Mouse (Mus musculus) ovary, postnatal 36 days (tissue): ENCODE results near the gene Fam129a.

Source experiments
- DNase-seq: peaks from one replicate; pipeline ENCODE4 v3.0.0; 2022; ENCODE audit warnings: low spot score, mixed read lengths

The Fam129a gene

GRCm38 (mm10) chr1:151626631-151627030 is 55.6 kb downstream of the Fam129a start:
- no peak for DNase-seq

- DNase-seq, result no peak
Measured at GRCm38 (mm10) chr1:151627141-151627540, 56.2 kb downstream of the Fam129a start.

GRCm38 (mm10) chr1:151629591-151630250 is 58.7 kb downstream of the Fam129a start:
- no peak for DNase-seq

- DNase-seq, result no peak
Measured at GRCm38 (mm10) chr1:151630251-151630628, 59.3 kb downstream of the Fam129a start.

- DNase-seq, result no peak
Measured at GRCm38 (mm10) chr1:151631061-151631460, 60.1 kb downstream of the Fam129a start.

- no peak for DNase-seq
Measured at GRCm38 (mm10) chr1:151631703-151632294, 60.8 kb downstream of the Fam129a start.

- no peak for DNase-seq
Measured at GRCm38 (mm10) chr1:151632567-151633356, 61.8 kb downstream of the Fam129a start.

GRCm38 (mm10) chr1:151636637-151637036 is 65.7 kb downstream of the Fam129a start:
- no peak for DNase-seq

GRCm38 (mm10) chr1:151637351-151637922 is 66.5 kb downstream of the Fam129a start:
- no peak for DNase-seq

GRCm38 (mm10) chr1:151638357-151638756 is 67.4 kb downstream of the Fam129a start:
- no peak for DNase-seq

GRCm38 (mm10) chr1:151638770-151639169 is 67.8 kb downstream of the Fam129a start:
- DNase-seq, result no peak

- no peak for DNase-seq
Measured at GRCm38 (mm10) chr1:151646380-151646779, 75.4 kb downstream of the Fam129a start.

- DNase-seq, result no peak
Measured at GRCm38 (mm10) chr1:151648099-151648498, 77.1 kb downstream of the Fam129a start.

- DNase-seq, result no peak
Measured at GRCm38 (mm10) chr1:151657042-151657605, 86.1 kb downstream of the Fam129a start.

- no peak for DNase-seq
Measured at GRCm38 (mm10) chr1:151658291-151658830, 87.4 kb downstream of the Fam129a start.

GRCm38 (mm10) chr1:151659636-151660035 is 88.7 kb downstream of the Fam129a start:
- DNase-seq, result no peak

- no peak for DNase-seq
Measured at GRCm38 (mm10) chr1:151660251-151660650, 89.3 kb downstream of the Fam129a start.

GRCm38 (mm10) chr1:151660883-151661282 is 89.9 kb downstream of the Fam129a start:
- no peak for DNase-seq

GRCm38 (mm10) chr1:151661684-151662439 is 90.9 kb downstream of the Fam129a start:
- no peak for DNase-seq

GRCm38 (mm10) chr1:151662958-151663357 is 92.0 kb downstream of the Fam129a start:
- no peak for DNase-seq

GRCm38 (mm10) chr1:151664384-151664783 is 93.4 kb downstream of the Fam129a start:
- DNase-seq, result no peak
